Mouse (Mus musculus): ENCODE measurements around the gene Ehbp1. TPM values are rescaled to one million over a fixed set of nuclear protein-coding genes. Genes with fewer than 3 reads are reported as not detected.

Gene Ehbp1
- polyA plus RNA-seq, 1 experiment from 2014 or later = 8.6 TPM

Other genes starting within 250 kb of the Ehbp1 start
- gene Tmem17, start 169.8 kb upstream of the Ehbp1 start, polyA plus RNA-seq (2015; fragmentation: Nextera tagmentation; extraction: Ambion mirVana) = 15.6 and 15.8 TPM in 2 replicates